Comparison of ENCODE assay signal across 8 mouse cellular contexts in the genomic region with DNA sequence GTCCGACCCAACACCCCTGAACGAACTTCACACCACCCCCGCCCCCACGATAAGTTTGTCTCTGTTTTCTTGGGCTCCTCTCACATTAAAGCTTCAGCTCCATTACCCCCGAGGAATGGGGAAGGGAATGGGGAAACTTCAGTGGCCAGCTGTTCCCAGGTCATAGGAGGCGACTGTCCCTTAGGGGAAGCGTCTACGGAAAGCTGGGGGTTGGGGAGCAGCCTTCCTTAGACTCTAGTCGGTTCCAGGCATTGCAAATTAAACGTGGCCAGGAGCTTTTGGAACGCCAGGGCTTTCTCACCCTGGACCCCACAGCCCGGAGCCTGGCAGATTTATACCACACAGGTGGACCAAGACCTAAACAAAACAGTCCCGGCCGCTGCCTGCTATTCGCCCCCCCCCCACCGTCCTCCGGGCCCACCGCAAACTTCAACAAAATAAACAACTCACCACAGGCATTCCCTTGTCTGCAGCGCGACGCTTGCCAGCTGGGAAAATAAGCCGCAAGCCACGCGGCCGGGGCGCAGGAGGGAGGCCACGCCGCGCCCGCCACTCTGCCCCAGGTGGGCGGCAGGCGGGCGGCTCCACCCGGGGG. TPM values are rescaled to one million over a fixed set of nuclear protein-coding genes. Genes with fewer than 3 reads are reported as not detected.
DNase-seq lines count a peak whose midpoint lies in the region; ATAC-seq and TF ChIP-seq lines count a peak whose summit lies in the region.

No protein-coding gene starts in this region.

- H3K4me1 ChIP-seq in heart, embryonic 13.5 days: peaks cover 20% of the 10 kb centered on the region

- H3K9me3 ChIP-seq in heart, embryonic 13.5 days: no peaks in the 10 kb centered on the region

- no peak for TF ChIP-seq CTCF in brain, embryonic 14.5 days (IDR thresholded peaks at IDR 0.05; ENCODE audit: borderline replicate concordance, extremely low read depth, insufficient read depth, insufficient read length)

- peaks cover 17% of the 10 kb centered on the region for H3K27me3 ChIP-seq in heart, embryonic 13.5 days (replicated peaks)

- peak overlapping the region; percentile 83 for H3K9ac ChIP-seq in heart, embryonic 13.5 days

- no peak for ATAC-seq in heart, embryonic 13.5 days (ENCODE audit: extremely low read depth, insufficient number of reproducible peaks, low FRiP score, low TSS enrichment)

- H3K4me3 ChIP-seq in heart, embryonic 13.5 days: peak overlapping the region; percentile 72

- TF ChIP-seq POLR2A in brain, embryonic 14.5 days (IDR thresholded peaks at IDR 0.05; ENCODE audit: borderline replicate concordance, extremely low read depth, insufficient read depth, insufficient read length, poor library complexity, severe bottlenecking): no peak

- peak; percentile 40 for DNase-seq in adrenal gland, postnatal 10 days
- DNase-seq in adrenal gland, adult 8-10 months: no peak
- DNase-seq in brain, embryonic 14.5 days (ENCODE audit: low read depth): peak; percentile 55
- DNase-seq in kidney, postnatal 14 days: peak; percentile 38
- DNase-seq in neural tube, embryonic 10.5 days (ENCODE audit: extremely low spot score, low spot score): peak; percentile 80
- DNase-seq in layer of hippocampus, adult 8-10 months (ENCODE audit: low spot score in 2 of 2): no peak
- DNase-seq in ovary, adult 18-20 months (ENCODE audit: low spot score): no peak

- H3K4me2 ChIP-seq in heart, embryonic 13.5 days: peak overlapping the region; percentile 98

- no peaks in the 10 kb centered on the region for H3K36me3 ChIP-seq in heart, embryonic 13.5 days

- under 1% methylated on average over 34 of the region's 34 CpGs for WGBS in heart, embryonic 13.5 days

- H3K27ac ChIP-seq in heart, embryonic 13.5 days (replicated peaks): peak overlapping the region; percentile 48; the same call in 1 of the 2 replicates

RNA-seq across cellular contexts. Expression of a gene that starts 0.6 kb away (rescaled TPM):
- 10 to 100 TPM; 21.7 to 26.4 TPM for total RNA-seq in adrenal gland, postnatal 10 days (2021)
- 10 to 100 TPM; 17.1 to 19.4 (median 18.3) TPM for total RNA-seq in adrenal gland, adult 8-10 months (2022)
- 140 and 187 TPM in 2 replicates for polyA plus RNA-seq in brain, embryonic 14.5 days (2012; rRNA removed)
- 8.4 and 9.8 TPM in 2 replicates for polyA plus RNA-seq in heart, embryonic 13.5 days (2015; fragmentation: Nextera tagmentation; extraction: Ambion mirVana)
- 10 to 100 TPM; 71.9 to 79.8 (median 75.3) TPM for total RNA-seq in layer of hippocampus, adult 8-10 months (2022)

Comparison
In these comparisons a context has a peak if more than half of its experiments do, and no peak if none do; other contexts are left out.
1. DNase-seq: peak in adrenal gland, postnatal 10 days (single experiment), brain, embryonic 14.5 days (single experiment), kidney, postnatal 14 days (single experiment) and neural tube, embryonic 10.5 days (single experiment); none in adrenal gland, adult 8-10 months (single experiment), layer of hippocampus, adult 8-10 months (0 of 2) and ovary, adult 18-20 months (single experiment).